Mouse (Mus musculus) inflammation-experienced regulatory T-cells, adult 6 months (primary cell): ENCODE measurements around the gene Gm20604. TPM values are rescaled to one million over a fixed set of nuclear protein-coding genes. Genes with fewer than 3 reads are reported as not detected.

Experiments
- ATAC-seq: one replicate; pipeline ENCODE4 v1.8.0; 2017
- polyA plus RNA-seq, 3 experiments: library from polyadenylated mRNA; unstranded; fragments of 100-300 nt; shearing (Covaris generic); gene quantifications; one replicate each; pipeline ENCODE4 v1.2.1; 2017

Gene Gm20604
- polyA plus RNA-seq, 3 experiments from 2014 or later: 6.8 to 11.4 (median 8.3) TPM

- no peak for ATAC-seq
Measured at GRCm38 (mm10) chr12:102742056-102742455, 16.4 kb downstream of the Gm20604 start.

DNA sequence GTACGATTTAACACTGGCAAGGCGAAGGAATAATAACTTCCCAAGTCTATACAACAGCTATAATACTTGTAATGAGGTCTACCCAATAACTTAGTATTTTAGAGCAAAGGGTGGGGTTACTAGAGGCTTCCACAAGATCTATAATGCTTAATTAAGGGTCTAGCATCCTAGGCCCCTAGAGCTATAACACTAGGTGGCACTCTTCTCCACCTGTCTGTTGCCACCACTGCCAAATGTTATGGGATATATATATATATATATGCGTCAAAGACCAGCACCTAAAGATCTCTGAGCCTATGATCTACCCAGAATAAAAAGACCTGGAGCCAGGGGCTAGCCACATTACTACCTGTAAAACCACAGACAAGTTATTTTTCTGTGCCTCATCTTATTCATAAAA is 18.2 kb downstream of the Gm20604 start:
- ATAC-seq: no peak

GRCm38 (mm10) chr12:102739096-102739495 is 19.4 kb downstream of the Gm20604 start:
- ATAC-seq: no peak

- peak; percentile 70 for ATAC-seq
Measured at GRCm38 (mm10) chr12:102733381-102733780, 25.1 kb downstream of the Gm20604 start.

GRCm38 (mm10) chr12:102730798-102731619 is 27.5 kb downstream of the Gm20604 start:
- ATAC-seq: no peak

GRCm38 (mm10) chr12:102729855-102730797 is 28.3 kb downstream of the Gm20604 start:
- ATAC-seq: peak; percentile 24

- ATAC-seq: peak; percentile 51
Measured at GRCm38 (mm10) chr12:102725761-102726175, 32.7 kb downstream of the Gm20604 start.

DNA sequence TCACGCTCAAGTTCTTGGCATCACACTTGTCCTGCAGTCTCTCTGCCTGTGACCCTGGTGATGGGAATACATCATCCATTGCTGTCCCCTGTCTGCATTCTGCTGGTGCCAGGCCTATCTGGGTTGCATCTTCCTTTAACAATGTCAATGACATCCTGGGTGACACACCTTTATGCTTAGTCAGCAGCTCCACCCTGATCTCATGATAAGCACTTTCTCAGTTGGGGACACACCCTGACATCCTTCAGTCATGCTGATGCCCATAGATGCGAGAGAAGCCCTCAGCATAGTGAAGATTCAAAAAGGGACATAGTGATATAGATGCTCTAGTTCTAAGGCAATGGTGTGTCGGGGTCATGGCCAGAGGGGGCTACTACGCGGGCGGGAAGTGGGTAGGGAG is 33.3 kb downstream of the Gm20604 start:
- ATAC-seq: peak; percentile 54

DNA sequence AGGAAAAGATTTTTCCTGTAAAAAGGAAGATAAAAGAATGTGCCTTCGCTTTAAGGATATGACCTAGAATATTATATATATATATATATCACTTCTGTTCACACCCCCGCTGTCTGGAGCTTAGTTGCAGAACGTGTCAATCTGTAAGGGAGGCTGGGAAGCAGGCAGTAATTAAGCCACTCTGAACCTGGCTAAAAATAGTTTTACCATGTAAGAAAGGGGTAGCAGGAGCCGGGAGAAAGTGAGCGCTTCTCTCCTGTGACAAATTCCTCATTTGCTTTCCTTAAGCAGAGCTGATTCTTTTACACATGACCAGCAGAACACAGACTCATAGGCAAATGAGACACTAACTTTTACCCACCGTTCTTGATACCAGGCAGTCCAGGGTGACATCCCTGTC is 34.6 kb downstream of the Gm20604 start:
- no peak for ATAC-seq

DNA sequence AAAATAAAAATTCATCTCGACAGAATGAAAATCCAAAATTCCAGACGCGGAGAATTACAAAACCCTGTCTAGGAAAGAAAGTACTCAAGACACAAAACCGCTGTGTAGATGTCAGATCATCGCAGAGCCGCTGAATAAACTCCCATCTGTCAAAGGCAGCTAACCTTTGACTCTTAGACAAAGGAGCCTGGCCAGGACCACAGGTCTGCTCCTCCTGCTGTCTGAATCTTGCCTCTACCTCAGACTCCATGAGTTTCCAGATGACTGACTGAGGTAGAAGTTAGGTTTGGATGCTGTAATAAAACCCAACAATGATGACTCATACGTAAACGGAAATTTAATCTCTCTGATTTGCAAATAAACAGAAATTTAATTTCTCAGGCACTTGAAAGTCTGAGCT is 35.5 kb downstream of the Gm20604 start:
- no peak for ATAC-seq

GRCm38 (mm10) chr12:102722451-102722850 is 36.0 kb downstream of the Gm20604 start:
- ATAC-seq: no peak

GRCm38 (mm10) chr12:102719552-102720315 is 38.7 kb downstream of the Gm20604 start:
- peak; percentile 64 for ATAC-seq

DNA sequence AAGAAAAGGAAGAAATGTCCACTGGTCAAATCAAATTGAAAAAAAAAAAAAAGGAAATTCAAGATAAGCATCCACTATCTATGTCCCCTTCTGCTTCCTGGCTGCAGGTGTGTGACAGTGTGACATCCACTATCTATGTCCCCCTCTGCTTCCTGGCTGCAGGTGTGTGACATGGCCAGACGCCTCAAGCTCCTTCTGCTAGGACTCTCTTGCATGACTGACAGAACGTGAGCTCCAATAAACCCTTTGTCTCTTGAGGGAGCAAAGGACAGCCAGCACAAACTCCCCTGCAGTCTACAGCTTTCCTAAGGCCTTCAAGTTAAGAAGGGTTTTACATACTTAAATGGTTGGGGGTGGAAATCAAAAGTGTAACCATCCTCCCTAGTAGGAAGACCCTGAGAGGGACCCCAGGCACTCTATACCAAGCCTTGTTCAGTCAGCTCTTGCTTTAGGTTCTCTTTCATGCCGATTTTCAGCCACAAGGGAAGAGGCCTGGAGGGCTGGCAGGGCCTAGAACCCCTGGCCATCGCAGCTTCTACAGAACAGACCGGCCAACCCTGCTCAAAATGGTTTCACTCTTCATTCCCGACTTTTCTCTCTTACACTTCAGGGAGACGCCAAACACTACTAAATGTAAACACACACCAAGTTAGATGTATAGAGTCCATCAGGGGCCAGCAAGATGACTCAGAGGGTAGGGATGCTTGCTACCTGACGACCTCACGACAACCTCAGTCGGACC is 43.6 kb downstream of the Gm20604 start:
- ATAC-seq: no peak

DNA sequence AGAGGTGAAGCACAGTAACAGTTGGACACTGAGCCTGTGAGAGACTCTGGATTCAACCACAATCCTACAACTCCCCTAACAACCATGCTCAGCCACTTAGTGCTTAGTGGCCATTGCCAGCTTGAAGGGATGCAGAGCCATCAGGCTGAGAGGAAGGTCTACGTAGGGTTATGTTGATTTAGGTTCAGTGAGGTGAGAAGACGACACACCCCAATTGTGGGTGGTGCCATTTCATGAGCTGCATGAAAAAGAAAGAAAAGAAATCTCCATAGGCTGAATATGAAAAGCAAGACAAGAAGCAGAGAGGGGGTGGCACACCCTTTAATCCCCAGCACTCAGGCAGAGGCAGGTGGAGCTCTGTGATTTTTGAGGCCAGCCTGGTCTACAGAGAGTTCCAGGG is 44.4 kb downstream of the Gm20604 start:
- no peak for ATAC-seq

DNA sequence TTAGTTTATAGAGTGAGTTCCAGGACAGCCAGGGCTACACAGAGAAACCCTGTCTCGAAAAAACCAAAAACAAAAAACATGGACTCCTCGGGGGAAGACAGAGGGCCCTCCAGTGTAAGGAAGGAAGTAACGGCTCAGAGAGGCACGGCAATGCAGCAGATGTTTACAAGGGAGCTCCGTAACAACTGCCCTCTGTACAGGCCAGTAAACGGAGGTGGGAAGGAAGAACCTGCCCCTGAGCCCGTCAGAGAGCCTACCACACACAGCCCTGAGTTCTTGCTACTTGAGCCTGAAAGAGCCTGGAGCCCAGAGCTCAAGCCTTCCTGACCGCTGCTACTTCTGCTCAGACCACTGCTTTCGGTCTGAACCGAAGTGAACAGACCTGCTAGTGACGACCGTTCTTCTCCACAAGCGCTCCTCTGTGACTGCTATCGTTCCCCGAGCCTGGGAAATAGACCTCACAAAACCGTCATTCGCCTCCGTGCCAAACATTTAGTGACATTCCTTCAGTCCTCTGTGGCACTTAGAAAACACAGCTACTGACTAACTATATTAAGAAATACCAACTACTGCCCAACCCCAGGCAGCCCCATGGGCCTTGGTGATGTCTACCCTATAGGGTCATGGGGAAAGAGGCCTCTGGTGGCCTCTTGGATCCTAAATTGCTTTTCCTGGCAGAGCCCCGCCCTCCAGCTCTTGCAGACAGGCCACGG is 45.2 kb downstream of the Gm20604 start:
- no peak for ATAC-seq

- ATAC-seq: no peak
Measured at GRCm38 (mm10) chr12:102710851-102711375, 47.6 kb downstream of the Gm20604 start.

GRCm38 (mm10) chr12:102709896-102710295 is 48.6 kb downstream of the Gm20604 start:
- ATAC-seq: no peak

DNA sequence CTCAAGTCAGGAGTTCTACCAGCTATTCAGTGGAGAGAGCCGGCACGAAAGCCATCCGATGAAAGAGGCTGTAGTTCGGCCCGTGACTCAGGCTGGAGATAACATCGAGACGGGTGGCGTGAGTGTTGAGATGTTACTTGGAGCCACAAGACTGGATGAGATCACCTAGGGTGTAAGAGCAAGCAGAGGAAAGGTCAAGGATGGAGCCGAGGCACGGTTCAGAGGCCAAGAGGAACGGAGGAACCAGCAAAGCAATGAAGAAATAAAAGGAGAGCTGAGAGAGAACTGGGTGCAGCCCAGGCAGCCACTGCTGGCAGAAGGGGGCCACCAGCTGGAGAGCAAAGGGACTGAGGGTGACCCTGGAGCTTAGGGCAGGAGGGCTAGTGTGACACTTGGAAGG is 50.3 kb downstream of the Gm20604 start:
- no peak for ATAC-seq

DNA sequence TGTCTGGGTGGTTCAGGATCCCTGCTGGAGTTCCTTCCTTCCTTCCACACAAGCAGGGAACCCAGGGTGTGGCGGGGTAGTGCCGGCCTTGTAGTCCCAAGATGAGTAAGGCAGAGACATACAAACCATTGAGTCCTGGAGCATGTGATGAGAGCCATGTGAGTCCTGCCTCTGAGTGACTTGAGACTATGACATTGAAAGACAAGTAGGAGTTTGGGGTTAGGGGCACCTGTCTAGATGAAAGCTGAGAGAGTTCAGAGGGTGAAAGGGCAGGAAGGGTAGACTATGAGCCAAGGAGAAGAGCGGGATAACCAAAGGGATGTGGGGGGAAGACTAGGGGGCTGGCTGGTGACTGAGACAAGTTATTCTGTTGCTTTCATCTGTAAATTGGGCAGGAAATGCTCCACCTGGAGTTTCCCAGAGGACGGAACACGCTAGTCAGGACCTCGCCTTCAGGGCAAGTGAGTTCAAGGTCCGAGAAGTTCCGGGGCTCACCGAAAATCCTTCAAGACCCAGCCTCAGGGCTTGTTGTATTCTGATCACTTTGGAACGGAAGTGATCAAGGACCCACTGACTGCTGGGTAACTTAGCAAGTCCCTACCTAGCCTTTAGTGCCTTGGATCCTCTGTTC is 51.5 kb downstream of the Gm20604 start:
- ATAC-seq: no peak

- ATAC-seq: no peak
Measured at GRCm38 (mm10) chr12:102705906-102706640, 52.4 kb downstream of the Gm20604 start.
